Mouse (Mus musculus) lung, postnatal 0 days (tissue): ENCODE measurements around the gene Grin2a.

Source experiments
- CTCF ChIP-seq: IDR thresholded peaks from 2 replicates; pipeline ENCODE4 v1.5.1; 2016; ENCODE audit warnings: antibody characterized with exemption, mild to moderate bottlenecking
- EP300 ChIP-seq: IDR thresholded peaks from 2 replicates; pipeline ENCODE4 v1.6.1; 2016; ENCODE audit warnings: antibody characterized with exemption, mild to moderate bottlenecking, control low read depth

DNA sequence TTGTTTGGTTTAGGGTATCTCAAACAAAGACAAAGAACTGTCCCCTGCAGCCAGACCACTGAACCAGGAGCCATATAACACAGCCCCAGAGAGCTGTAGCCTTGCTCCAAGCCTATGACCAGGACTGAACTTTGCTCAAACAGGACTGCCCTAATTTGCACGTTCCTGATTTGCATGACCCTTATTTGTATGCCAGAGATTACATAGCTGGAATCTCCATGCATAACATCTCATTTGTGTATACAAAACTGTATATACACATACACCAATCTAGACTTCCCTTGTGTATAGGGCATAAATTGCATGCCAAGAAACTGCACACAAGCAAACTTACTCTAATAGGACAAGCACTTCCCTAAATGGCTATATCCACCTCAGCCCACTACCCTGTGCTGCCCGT lies 428.1 kb downstream of the Grin2a start:
- no peak for TF ChIP-seq CTCF
- no peak for TF ChIP-seq EP300
